Mouse (Mus musculus) thymus, adult 2 months (tissue): Measurements from ENCODE around the gene Fem1b.

Source experiments
- CTCF ChIP-seq: fragments of 200-500 bp; IDR thresholded peaks from 2 replicates; pipeline ENCODE4 v1.5.1; 2012; ENCODE audit warnings: mild to moderate bottlenecking, control low read depth, low read length, moderate library complexity, borderline replicate concordance; ENCODE audit not compliant: control insufficient read depth, poor library complexity, insufficient read depth; ENCODE audit errors: extremely low read depth
- POLR2A ChIP-seq: fragments of 200-500 bp; IDR thresholded peaks from 2 replicates; pipeline ENCODE4 v1.6.1; 2012; ENCODE audit warnings: mild to moderate bottlenecking, low read length, control low read depth, moderate library complexity; ENCODE audit not compliant: control insufficient read depth, poor library complexity, insufficient read depth; ENCODE audit errors: extremely low read depth

DNA sequence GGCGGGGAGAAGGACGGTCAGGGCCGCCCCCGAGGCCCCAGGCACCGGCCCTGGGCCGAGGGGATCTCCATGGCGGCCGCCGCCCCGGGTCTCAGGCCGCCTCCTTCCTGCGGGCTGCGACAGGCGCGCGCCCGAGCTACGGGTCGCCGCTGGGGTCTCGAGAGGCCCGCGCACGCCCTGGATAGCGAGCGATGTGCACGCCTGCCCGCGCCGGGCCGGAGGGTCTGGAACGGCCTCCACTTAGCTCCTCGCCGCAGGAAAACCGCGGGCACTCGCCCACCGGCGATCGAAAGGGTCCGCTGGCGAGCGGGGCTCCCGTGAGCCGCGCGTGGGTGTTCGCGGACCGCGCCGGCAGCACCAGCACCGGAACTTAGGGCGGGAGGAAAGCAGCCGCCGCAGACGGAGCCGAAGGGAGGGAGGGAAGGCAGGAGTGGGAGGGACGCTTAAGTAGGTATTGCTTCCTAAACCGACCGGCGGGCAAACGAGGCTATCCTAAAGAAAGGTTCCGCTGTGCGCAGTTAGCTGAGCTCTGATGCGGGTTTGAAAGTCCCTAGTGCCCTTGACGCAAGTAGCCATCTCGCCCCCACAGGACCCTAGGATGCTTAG lies at the start of gene Fem1b:
- peak; percentile 53 for TF ChIP-seq POLR2A
- 0 out of 2 replicates have a peak, but pooled peaks have one; percentile 13 for TF ChIP-seq CTCF
